Comparison of ENCODE assay signal across 8 mouse cellular contexts in genomic region chr9:81633437-81633973, GRCm38 (mm10). TPM values are rescaled to one million over a fixed set of nuclear protein-coding genes. Genes with fewer than 3 reads are reported as not detected.
DNase-seq lines count a peak whose midpoint lies in the region; ATAC-seq and TF ChIP-seq lines count a peak whose summit lies in the region.

TSS of gene Htr1b (minus strand) at chr9:81633828.

- TF ChIP-seq POLR2A in cerebellum, adult 2 months (IDR thresholded peaks at IDR 0.05; ENCODE audit: borderline replicate concordance, insufficient read depth, low read length), result no peak

- no peak within 1 kb of the TSS for H3K27ac ChIP-seq in cerebellum, adult 2 months (ENCODE audit: insufficient read depth, low read length)
- no peak within 1 kb of the TSS for H3K27ac ChIP-seq in intestine, postnatal 0 days (ENCODE audit: low read depth, low read length)
- peak within 1 kb of the TSS; percentile 49; the same call in 1 of the 2 replicates for H3K27ac ChIP-seq in midbrain, embryonic 14.5 days (replicated peaks; ENCODE audit: low read depth, low read length)

- peak within 1 kb of the TSS; percentile 27; the same call in 1 of the 2 replicates for H3K9ac ChIP-seq in intestine, postnatal 0 days (ENCODE audit: low read depth, low read length)
- H3K9ac ChIP-seq in midbrain, embryonic 14.5 days (replicated peaks; ENCODE audit: low read length), result peak within 1 kb of the TSS; percentile 64

- WGBS in cerebellum, adult 2 months, result under 1% methylated on average over 26 of the region's 26 CpGs
- 0% methylated on average over 25 of the region's 26 CpGs for WGBS in intestine, postnatal 0 days
- WGBS in midbrain, embryonic 14.5 days, result under 1% methylated on average over 24 of the region's 26 CpGs

- peak; percentile 44 for ATAC-seq in frontal cortex, adult (ENCODE audit: low TSS enrichment)
- ATAC-seq in intestine, postnatal 0 days, result peak; percentile 77
- peak; percentile 80 for ATAC-seq in midbrain, embryonic 14.5 days (ENCODE audit: low FRiP score, low TSS enrichment)
- ATAC-seq in erythroid progenitor cell, adult 5-6 weeks (replicated peaks; ENCODE audit: low FRiP score, poor library complexity, severe bottlenecking), result no peak

- peak within 1 kb of the TSS; percentile 100 for H3K4me2 ChIP-seq in intestine, postnatal 0 days (replicated peaks; ENCODE audit: low read depth)
- H3K4me2 ChIP-seq in midbrain, embryonic 14.5 days (ENCODE audit: low read length), result peak within 1 kb of the TSS; percentile 100

- peak in 1 of 2 experiments; percentile 17 for DNase-seq in cerebellum, adult 2 months
- no peak for DNase-seq in cerebellum, postnatal 25 days
- DNase-seq in adrenal gland, postnatal 14 days, result peak; percentile 58
- peak; percentile 46 to 68 for DNase-seq in left cerebral cortex, postnatal 36 days (ENCODE audit: low spot score in 2 of 2)
- peak; percentile 75 for DNase-seq in midbrain, embryonic 14.5 days

- H3K4me3 ChIP-seq in cerebellum, adult 2 months (replicated peaks; ENCODE audit: insufficient read depth, low read depth, low read length), result peak within 1 kb of the TSS; percentile 42
- H3K4me3 ChIP-seq in intestine, postnatal 0 days (ENCODE audit: low read depth, low read length), result peak within 1 kb of the TSS; percentile 62
- H3K4me3 ChIP-seq in midbrain, embryonic 14.5 days (replicated peaks; ENCODE audit: low read depth, low read length), result peak within 1 kb of the TSS; percentile 72

- intact Hi-C loops in left cerebral cortex, postnatal 36 days (cut with DNase I), result loop anchor here (10.0 kb wide), 3 partner anchors 231 to 1181 kb away; partner anchors contain the start of gene Mei4

- H3K9me3 ChIP-seq in intestine, postnatal 0 days (ENCODE audit: control insufficient read depth), result no peaks in the 10 kb centered on the region
- no peaks in the 10 kb centered on the region for H3K9me3 ChIP-seq in midbrain, embryonic 14.5 days (ENCODE audit: control insufficient read depth, low read length)

- no peak for TF ChIP-seq CTCF in cerebellum, adult 2 months (IDR thresholded peaks at IDR 0.05; ENCODE audit: borderline replicate concordance, insufficient read depth, low read depth, low read length)
- TF ChIP-seq CTCF in intestine, postnatal 0 days (IDR thresholded peaks at IDR 0.05; ENCODE audit: low read depth), result no peak

- H3K36me3 ChIP-seq in intestine, postnatal 0 days (ENCODE audit: control insufficient read depth, insufficient read depth), result no peaks in the 10 kb centered on the region
- no peaks in the 10 kb centered on the region for H3K36me3 ChIP-seq in midbrain, embryonic 14.5 days (ENCODE audit: control insufficient read depth, insufficient read depth, low read length)

- H3K4me1 ChIP-seq in cerebellum, adult 2 months (ENCODE audit: control insufficient read depth, insufficient read depth, low read length), result no peaks in the 10 kb centered on the region
- no peaks in the 10 kb centered on the region for H3K4me1 ChIP-seq in intestine, postnatal 0 days (replicated peaks; ENCODE audit: control insufficient read depth, insufficient read depth, low read length)
- peaks cover 12% of the 10 kb centered on the region; the same call in 1 of the 2 replicates for H3K4me1 ChIP-seq in midbrain, embryonic 14.5 days (ENCODE audit: control insufficient read depth, insufficient read depth, low read length)

- H3K27me3 ChIP-seq in cerebellum, adult 2 months (ENCODE audit: control insufficient read depth, insufficient read depth, low read length), result peaks cover 8% of the 10 kb centered on the region; the same call in 1 of the 2 replicates
- peaks cover 38% of the 10 kb centered on the region for H3K27me3 ChIP-seq in intestine, postnatal 0 days (replicated peaks; ENCODE audit: control insufficient read depth, insufficient read depth, low read length)
- H3K27me3 ChIP-seq in midbrain, embryonic 14.5 days (ENCODE audit: control insufficient read depth, insufficient read depth, low read length), result peaks cover 34% of the 10 kb centered on the region

RNA-seq across cellular contexts. Expression of gene Htr1b, which starts in this region (rescaled TPM):
- polyA plus RNA-seq in cerebellum, adult 2 months (2012; rRNA removed), result 11.5 and 12.1 TPM in 2 replicates
- 9.1 and 10.4 TPM in 2 replicates for total RNA-seq in adrenal gland, postnatal 14 days (2021)
- polyA plus RNA-seq in intestine, postnatal 0 days (2015; fragmentation: Nextera tagmentation; extraction: Ambion mirVana), result 0.16 and 0.17 TPM in 2 replicates
- 10 to 100 TPM in 1 of 2 experiments, 1 to 10 TPM in 1; 8.0 to 11.1 TPM for total RNA-seq in left cerebral cortex, postnatal 36 days (2021)
- 1.8 and 2.3 TPM in 2 replicates for polyA plus RNA-seq in midbrain, embryonic 14.5 days (2014; fragmentation: Nextera tagmentation; extraction: Ambion mirVana)
- total RNA-seq in erythroid progenitor cell, adult 5-6 weeks (2015; ENCODE audit: low replicate concordance), result not detected in 2 replicates
- not detected in 2 replicates for total RNA-seq in erythroid progenitor cell, adult 5-6 weeks (2017; ENCODE audit: low replicate concordance)

Comparison
In these comparisons a context has a peak if more than half of its experiments do, and no peak if none do; other contexts are left out.
1. RNA of gene Htr1b (total RNA-seq): 8.0 to 11.1 TPM in left cerebral cortex, postnatal 36 days and 9.1 to 10.4 TPM in adrenal gland, postnatal 14 days; not detected in erythroid progenitor cell, adult 5-6 weeks; every median in the first group is over 4 times any median in the second.
2. Peak in ATAC-seq, H3K4me3 ChIP-seq, H3K9ac ChIP-seq and H3K4me2 ChIP-seq in intestine, postnatal 0 days; RNA of the gene not detected or under 1 TPM.
3. DNase-seq: peak in adrenal gland, postnatal 14 days (single experiment), left cerebral cortex, postnatal 36 days (2 of 2) and midbrain, embryonic 14.5 days (single experiment); none in cerebellum, postnatal 25 days (0 of 2).
4. Peak in every context shown above with its lines, with median percentiles within 50 percentile points of each other: H3K4me3 ChIP-seq.